Mouse (Mus musculus) C2C12 (cell line): ENCODE results near the gene Psmd10. TPM values are rescaled to one million over a fixed set of nuclear protein-coding genes. Genes with fewer than 3 reads are reported as not detected.

Experiments used
- H3K27me3 ChIP-seq: one replicate; pipeline ENCODE4 v1.6.1; 2011; ENCODE audit not compliant: control insufficient read depth, insufficient read depth, insufficient read length
- H3K36me3 ChIP-seq: one replicate; pipeline ENCODE4 v1.6.1; 2011; ENCODE audit not compliant: control insufficient read depth, insufficient read depth
- H3K4me3 ChIP-seq: one replicate; pipeline ENCODE4 v1.5.1; 2011; ENCODE audit warnings: mild to moderate bottlenecking, control low read depth; ENCODE audit not compliant: poor library complexity, insufficient read depth, severe bottlenecking
- H3K79me2 ChIP-seq: one replicate; pipeline ENCODE4 v1.6.1; 2011; ENCODE audit not compliant: control insufficient read depth, insufficient read depth
- H3K79me3 ChIP-seq: one replicate; pipeline ENCODE4 v1.6.1; 2011; ENCODE audit warnings: low read depth, control low read depth
- H3ac ChIP-seq: one replicate; pipeline ENCODE3; 2011; ENCODE audit warnings: low read depth; ENCODE audit not compliant: control insufficient read depth, insufficient read length
- CEBPB ChIP-seq: IDR thresholded peaks from one replicate; pipeline ENCODE4 v1.6.1; 2011; ENCODE audit warnings: low read depth, mild to moderate bottlenecking, control low read depth, moderate library complexity
- CTCF ChIP-seq: IDR thresholded peaks from one replicate; pipeline ENCODE4 v1.5.1; 2011; ENCODE audit not compliant: control insufficient read depth, insufficient read depth, insufficient read length
- FOSL1 ChIP-seq: IDR thresholded peaks from one replicate; pipeline ENCODE4 v1.8.0; 2011; ENCODE audit warnings: mild to moderate bottlenecking, low read length; ENCODE audit not compliant: poor library complexity, insufficient read depth, severe bottlenecking
- MAX ChIP-seq: IDR thresholded peaks from one replicate; pipeline ENCODE4 v1.6.1; 2011; ENCODE audit warnings: mild to moderate bottlenecking, control low read depth
- MYOD1 ChIP-seq: IDR thresholded peaks from one replicate; pipeline ENCODE4 v1.6.1; 2011; ENCODE audit warnings: low read depth; ENCODE audit not compliant: control insufficient read depth, insufficient read length
- MYOG ChIP-seq: IDR thresholded peaks from one replicate; pipeline ENCODE4 v1.6.1; 2011; ENCODE audit not compliant: control insufficient read depth, insufficient read length; ENCODE audit errors: extremely low read depth
- USF1 ChIP-seq: IDR thresholded peaks from one replicate; pipeline ENCODE4 v1.6.1; 2011; ENCODE audit warnings: low read depth, mild to moderate bottlenecking, control low read depth, moderate library complexity
- polyA plus RNA-seq: library from polyadenylated mRNA; unstranded; fragments of >200 nt; fragmentation: generic; extraction: Trizol; gene quantifications from one replicate; pipeline ENCODE4 v1.2.1, GENCODE M21; 2012; ENCODE audit warnings: missing spikeins

Psmd10 gene
- polyA plus RNA-seq, 1 experiment: 25.5 TPM

GRCm38 (mm10) chrX:140984795-140985194 lies 28.3 kb upstream of the Psmd10 start:
- TF ChIP-seq CTCF: no peak
- no peak for TF ChIP-seq FOSL1
- no peak for TF ChIP-seq USF1
- TF ChIP-seq CEBPB: no peak
- no peak for TF ChIP-seq MAX
- TF ChIP-seq MYOG: no peak
- TF ChIP-seq MYOD1: no peak
- Histone ChIP-seq H3ac (no peak overlapping the region), H3K4me3 (no peak overlapping the region), H3K79me3 (no peaks in the 10 kb centered on the region), H3K27me3 (no peaks in the 10 kb centered on the region), H3K36me3 (no peaks in the 10 kb centered on the region), H3K79me2 (no peaks in the 10 kb centered on the region)

GRCm38 (mm10) chrX:140983206-140983960 lies 26.9 kb upstream of the Psmd10 start:
- Histone ChIP-seq H3K36me3 (no peaks in the 10 kb centered on the region), H3K27me3 (no peaks in the 10 kb centered on the region), H3K79me3 (no peaks in the 10 kb centered on the region), H3ac (no peak overlapping the region), H3K4me3 (no peak overlapping the region), H3K79me2 (no peaks in the 10 kb centered on the region)
- TF ChIP-seq MYOD1: no peak
- no peak for TF ChIP-seq MAX
- no peak for TF ChIP-seq USF1
- no peak for TF ChIP-seq MYOG
- TF ChIP-seq CEBPB: no peak
- no peak for TF ChIP-seq FOSL1
- TF ChIP-seq CTCF: no peak

DNA sequence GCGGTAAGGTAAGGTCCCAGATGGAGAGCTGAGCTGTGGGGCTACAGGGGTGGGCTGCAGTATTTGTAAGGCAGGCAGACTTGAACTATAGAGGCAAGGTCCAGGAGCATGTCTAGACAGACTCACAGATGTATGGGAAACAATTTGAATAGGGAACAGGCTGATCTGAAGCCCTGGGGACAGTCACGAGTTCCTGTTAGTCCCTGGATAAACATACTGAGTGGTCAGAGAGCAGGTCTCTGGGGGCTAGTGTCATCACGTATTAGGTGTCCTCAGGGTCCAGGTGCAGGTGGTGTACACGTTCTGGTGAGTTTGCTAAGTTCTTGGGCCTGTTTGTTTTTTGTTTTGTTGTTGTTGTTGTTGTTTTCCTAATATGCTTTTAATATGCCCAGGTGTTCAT lies 23.6 kb upstream of the Psmd10 start:
- no peak overlapping the region for H3K4me3 ChIP-seq
- TF ChIP-seq FOSL1 (no peak), MYOG (no peak), CTCF (no peak), MAX (no peak), MYOD1 (no peak)
- no peak overlapping the region for H3ac ChIP-seq
- H3K79me3 ChIP-seq: no peaks in the 10 kb centered on the region
- no peaks in the 10 kb centered on the region for H3K79me2 ChIP-seq
- H3K27me3 ChIP-seq: no peaks in the 10 kb centered on the region
- no peaks in the 10 kb centered on the region for H3K36me3 ChIP-seq

- no peaks in the 10 kb centered on the region for H3K79me2 ChIP-seq
- no peak overlapping the region for H3ac ChIP-seq
- no peaks in the 10 kb centered on the region for H3K79me3 ChIP-seq
- no peaks in the 10 kb centered on the region for H3K36me3 ChIP-seq
- no peak overlapping the region for H3K4me3 ChIP-seq
- no peaks in the 10 kb centered on the region for H3K27me3 ChIP-seq
- TF ChIP-seq MYOD1 (no peak), CEBPB (no peak), FOSL1 (no peak), MYOG (no peak), CTCF (no peak), USF1 (no peak), MAX (no peak)
Observed at GRCm38 (mm10) chrX:140979546-140979945, 23.0 kb upstream of the Psmd10 start.

GRCm38 (mm10) chrX:140978943-140979342 lies 22.4 kb upstream of the Psmd10 start:
- TF ChIP-seq CTCF (no peak), FOSL1 (no peak)
- H3ac ChIP-seq: no peak overlapping the region
- no peaks in the 10 kb centered on the region for H3K36me3 ChIP-seq
- no peaks in the 10 kb centered on the region for H3K79me3 ChIP-seq
- H3K79me2 ChIP-seq: no peaks in the 10 kb centered on the region
- no peaks in the 10 kb centered on the region for H3K27me3 ChIP-seq
- no peak overlapping the region for H3K4me3 ChIP-seq

DNA sequence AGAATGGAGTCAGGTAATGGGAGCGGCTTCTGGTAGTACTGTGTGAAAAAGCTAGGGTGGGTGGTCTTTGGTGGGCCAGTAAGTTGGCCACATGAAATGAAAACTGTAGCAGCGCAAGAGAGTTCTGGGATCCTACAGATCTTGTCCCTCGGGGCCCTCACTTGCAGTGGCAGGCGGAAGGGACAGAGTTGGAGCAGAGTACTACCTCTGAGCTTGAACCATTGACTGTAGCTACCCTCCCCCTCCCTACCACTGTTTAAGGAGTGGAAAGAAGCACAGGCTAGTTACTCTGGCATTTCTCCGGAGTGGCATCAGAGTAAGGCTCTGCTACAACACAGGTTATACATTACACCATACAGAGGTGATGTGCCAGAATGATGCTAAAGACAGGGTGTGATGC lies 431 bp upstream of the Psmd10 start:
- no peaks in the 10 kb centered on the region for H3K27me3 ChIP-seq
- peaks cover 2% of the 10 kb centered on the region for H3K79me3 ChIP-seq
- H3K79me2 ChIP-seq: no peaks in the 10 kb centered on the region
- H3K36me3 ChIP-seq: peaks cover 2% of the 10 kb centered on the region
- peak overlapping the region; percentile 56 for H3ac ChIP-seq
- no peak for TF ChIP-seq MYOG
- TF ChIP-seq CTCF: no peak
- TF ChIP-seq FOSL1: no peak
- no peak for TF ChIP-seq MAX
- TF ChIP-seq MYOD1: no peak
- no peak for TF ChIP-seq CEBPB
- no peak for TF ChIP-seq USF1
- H3K4me3 ChIP-seq: peak overlapping the region; percentile 46
